Mouse (Mus musculus): ENCODE results near the gene Spn.

The Spn gene

DNA sequence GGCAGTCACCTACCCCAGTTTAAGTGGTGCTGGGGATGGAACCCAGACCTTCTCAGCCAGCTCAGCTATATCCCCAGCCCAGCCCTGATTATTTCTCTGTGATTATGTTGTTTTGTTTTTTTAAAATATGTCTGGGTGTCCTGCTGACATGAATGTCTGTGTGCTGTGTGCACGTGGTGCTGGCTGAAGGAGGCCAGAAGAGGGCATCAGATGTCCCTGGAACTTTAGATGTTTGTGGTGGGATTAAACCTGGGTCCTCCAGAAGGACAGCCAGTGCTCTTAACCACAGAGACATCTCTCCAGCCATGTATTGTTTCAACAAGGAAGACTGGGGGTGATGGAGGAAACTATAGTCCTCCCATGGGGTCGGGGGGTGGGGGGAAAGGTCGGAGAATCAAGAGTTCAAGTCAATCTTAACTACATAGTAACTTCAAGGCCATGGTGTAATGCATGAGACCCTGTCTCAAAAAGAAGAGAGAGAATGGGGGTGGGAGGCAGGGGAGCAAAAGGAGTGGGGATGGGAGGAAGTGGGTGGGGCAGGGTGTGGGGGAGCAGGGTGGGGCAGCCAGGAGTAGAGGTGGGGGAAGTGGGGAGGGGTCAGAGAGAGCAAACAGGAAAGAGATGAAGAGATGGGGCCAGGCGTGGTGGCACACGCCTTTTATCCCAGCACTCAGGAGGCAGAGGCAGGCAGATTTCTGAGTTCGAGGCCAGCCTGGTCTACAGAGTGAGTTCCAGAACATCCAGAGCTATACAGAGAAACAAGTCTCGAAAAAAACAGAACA lies 3.2 kb upstream of the Spn start:
- no peak for DNase-seq (ENCODE audit: extremely low spot score, low read depth, low spot score)

DNA sequence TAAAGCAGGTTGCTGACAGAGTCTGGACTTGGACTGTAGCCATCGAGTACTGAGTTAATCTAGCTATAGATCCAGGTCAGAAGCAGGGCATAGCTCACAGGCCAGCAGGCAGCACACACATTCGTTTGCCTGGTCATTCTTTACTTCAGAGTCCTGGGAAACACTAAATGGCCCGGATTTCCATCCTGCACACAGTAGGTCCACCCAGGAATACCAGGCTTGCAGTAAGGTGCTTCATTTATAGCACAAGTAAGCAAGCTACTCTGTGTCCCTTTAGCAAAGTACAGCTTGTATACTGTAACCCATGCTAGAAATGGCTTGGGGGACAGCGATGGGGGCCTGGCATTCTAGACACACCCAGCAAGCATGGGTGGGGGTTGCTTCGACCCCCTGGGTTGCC lies 1.9 kb upstream of the Spn start:
- no peak for DNase-seq (ENCODE audit: extremely low spot score, low read depth, low spot score)

DNA sequence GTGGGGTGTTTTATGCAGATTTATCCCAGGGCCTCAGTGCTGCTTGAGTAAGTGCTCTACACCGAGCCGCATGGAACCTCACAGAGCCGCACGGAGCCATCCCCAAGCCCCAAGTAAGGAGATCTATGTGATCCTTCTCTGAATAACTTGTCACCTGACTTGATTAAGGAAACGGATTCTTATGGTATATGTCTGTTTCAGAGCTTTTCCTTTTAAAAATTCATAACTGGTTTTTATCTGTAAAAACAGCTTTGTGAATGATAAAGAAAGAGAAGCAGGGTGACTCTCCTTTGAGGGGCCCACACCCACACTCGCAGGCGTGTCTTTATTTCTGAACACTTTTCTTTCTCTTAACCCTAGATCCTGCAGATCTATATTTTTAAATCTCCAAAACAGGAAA lies 1.5 kb upstream of the Spn start:
- DNase-seq (ENCODE audit: extremely low spot score, low read depth, low spot score), result no peak

DNA sequence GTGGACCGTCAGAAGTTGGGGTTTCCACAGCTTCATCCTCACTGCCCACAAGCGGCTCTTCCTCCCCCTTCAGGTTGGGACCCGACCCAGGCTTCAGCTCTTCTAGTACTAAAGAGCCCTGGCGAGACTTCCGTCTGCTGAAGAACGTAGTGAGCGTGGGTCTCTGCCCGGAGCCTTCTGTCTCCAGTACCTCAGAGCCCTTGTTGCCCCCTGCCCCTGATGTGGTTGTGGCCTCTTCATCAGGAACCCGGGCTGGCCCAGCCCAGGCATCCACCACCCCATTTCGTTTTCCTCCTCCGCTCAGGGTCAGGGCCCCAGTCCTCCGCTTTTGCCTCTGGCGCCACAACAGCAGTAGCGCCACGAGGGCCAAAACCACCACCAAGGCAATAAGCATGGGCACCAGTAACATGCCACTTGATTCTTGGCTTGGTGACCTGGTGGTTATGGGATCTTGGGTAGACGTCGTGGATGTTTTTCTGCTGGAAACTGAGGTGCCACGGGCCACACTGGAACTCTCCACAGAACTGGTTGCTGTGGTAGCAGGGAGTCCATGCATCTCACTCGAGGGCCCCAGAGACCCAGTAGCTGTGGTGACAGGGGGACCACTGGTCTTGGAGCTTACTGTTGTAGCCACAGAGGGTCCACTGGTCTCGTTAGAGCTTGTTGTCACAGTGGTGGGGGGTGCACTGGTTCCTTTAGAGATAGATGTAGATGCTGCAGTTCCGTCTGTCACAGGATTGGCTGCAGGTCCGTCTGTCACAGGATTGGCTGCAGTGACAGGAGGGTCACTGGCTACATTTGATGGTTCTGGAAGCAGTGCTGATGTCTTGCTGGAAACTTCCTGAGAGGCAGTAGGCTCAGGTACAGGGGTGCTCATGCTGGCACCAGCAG lies 1.2 kb downstream of the Spn start:
- no peak for DNase-seq (ENCODE audit: extremely low spot score, low read depth, low spot score)

DNA sequence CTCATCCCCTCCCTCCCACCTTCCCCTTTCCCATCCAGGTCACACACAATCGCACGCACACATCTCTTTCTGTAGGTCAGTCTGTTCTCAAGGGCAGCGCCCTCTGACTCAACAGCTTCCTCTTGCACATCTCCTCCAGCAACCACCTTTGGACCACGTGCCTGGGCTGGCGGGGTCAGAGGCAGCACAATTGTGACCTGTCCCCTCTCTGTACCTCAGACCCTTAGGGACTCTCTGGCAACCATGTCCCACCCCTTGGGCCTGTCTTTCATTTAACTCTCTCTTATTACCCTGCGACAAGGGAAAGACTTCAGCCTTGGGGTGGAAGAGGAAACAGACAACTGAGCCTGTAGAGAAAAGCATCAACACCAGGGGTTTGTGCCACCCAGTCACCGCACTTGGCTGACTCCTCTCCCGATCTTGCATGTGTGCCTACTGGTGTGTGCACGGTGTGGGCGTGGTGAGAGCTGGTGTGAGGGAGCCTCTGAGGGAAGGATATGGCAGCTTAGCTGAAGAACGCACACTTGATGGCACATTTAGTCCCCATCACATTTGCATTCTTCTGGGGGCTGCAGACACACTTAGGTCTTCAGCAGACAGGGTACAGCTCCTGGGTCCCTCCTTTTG lies 2.7 kb downstream of the Spn start:
- no peak for DNase-seq (ENCODE audit: extremely low spot score, low read depth, low spot score)

DNA sequence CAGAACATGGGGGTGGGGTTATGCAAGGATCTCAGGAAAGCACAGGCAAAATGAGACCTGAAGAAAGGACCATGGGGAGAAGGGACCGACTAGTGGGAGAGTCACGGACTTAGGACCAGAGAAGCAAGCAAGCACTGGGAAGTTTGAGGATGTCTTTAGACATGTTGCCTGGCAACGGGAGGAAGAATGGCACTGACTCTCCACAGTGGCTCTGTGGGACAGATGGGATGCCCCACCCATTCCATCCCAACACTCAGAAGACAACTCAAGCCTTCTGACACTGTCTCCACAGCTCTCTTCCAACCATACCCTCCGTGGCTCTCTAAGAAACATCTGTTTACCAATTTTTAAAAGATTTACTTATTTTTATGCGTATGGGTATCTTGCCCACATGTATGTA lies 4.5 kb downstream of the Spn start:
- no peak for DNase-seq (ENCODE audit: extremely low spot score, low read depth, low spot score)

DNA sequence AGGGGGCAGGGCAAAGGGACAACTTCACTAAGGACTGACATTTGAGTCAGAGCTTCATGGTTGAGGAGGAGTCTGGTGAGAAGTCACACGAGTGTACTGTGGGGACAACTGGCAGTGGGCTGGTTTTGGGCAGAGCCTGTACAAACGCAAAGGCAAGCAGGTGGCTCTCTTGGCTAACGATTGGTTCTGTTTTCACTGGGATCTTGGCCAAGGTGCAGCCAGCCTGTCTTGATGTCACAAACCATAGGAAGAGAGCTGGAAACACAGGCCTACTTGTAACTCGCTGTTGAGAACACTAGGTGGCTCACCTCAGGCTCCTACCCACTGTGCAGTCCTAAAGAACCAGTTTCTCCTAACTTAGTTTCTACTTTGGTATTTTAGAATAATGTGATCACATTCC lies 8.0 kb downstream of the Spn start:
- no peak for DNase-seq (ENCODE audit: extremely low spot score, low read depth, low spot score)

DNA sequence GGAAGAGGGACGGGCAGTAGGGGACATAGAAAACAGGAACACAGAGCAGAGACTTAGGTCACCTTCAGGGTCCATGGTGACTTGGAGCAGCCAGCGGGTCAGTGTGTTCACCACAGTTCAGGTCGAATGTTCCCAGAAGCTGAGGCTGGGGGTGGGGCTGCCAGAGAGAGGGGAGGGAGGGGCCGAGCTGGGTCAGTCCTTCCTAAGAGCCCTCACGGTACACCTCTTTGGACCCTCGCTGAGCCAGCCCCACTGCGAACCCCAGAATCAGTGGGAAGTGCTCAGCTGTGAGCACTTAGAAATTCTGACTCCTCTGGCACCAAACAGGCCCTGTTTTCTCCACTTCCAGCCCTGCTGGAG lies 15.7 kb downstream of the Spn start, which contains the start of gene Qprt:
Gene Qprt (minus strand): TSS at position 316 of the 360 bp plus-strand sequence.
- no peak for DNase-seq (ENCODE audit: extremely low spot score, low read depth, low spot score)

DNA sequence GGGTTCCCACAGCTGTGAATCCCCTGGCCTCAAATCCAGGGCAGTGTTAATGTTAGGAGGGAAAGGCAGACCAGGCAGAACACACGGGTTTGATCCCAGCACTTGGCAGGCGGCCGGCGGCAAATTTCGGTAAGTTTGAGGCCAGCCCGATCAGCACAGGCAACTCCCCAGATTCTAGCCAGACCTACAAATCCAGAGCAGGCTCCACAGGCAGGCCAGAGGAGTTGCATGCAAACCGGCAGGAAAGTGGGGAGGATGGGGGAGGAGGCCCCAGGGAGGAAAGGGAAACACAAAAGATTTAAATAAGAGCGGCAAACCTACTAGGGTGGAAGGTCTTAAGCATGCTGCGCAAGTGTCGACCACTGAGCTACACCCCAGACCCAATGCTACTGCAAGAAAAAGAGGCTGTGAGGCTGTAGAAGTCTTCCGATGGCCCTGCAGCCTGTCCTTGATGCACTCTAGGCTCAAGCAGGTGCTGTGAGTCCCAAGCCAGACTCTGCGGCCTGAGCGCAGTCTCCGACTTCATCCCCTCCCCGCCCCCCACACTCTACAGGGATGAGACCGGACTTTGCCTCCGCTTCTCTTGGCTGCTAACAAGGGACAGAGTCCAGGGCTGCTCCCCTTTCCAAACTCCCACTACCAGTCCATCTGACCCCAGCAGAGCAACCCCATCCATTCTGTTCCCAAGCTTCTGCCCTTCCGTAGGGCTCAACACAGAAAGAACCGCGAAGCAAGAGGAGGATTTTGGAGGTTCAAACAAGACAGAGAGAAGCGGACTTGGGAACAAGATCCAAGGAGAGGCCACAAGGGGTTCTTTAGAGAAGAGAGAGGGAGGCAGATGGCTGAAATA lies 16.3 kb downstream of the Spn start:
- DNase-seq (ENCODE audit: extremely low spot score, low read depth, low spot score), result no peak

DNA sequence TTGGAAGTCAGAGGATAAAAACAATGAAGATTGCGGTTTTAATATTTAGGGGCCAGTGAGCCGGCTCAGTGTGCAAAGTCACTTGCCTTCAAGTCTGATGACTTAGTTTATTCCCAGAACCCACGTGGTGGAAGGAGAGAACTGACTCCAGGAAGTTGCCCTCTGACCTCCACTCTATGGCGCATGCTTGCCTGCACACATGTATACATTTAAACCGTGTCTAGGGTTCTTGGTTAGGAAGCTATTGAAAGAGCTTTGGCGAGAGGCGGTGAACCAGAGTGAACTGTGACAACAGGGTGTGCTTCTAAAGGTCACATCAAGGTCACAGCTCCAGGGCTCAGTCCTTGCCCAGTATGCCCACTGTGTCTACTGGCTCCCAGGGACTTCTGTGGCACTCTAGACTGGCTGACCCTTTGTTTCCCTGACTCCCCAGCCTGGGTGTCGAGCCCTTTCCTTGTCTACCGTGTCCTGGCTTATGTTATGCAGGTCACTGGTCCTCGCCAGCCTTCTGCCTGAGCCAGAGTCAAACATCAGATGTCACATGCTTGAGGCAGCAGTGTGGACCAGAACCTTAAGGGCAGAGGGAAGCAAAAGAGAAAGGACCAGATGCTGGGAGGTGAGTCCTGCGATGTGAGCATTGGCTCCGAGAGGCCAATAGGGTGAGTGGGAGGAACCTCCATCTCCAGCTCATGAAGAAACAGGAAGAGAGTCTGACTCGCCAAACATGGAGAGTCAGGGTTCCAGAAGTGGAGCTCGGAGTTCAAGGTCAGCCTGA lies 18.8 kb downstream of the Spn start:
- no peak for DNase-seq (ENCODE audit: extremely low spot score, low read depth, low spot score)

DNA sequence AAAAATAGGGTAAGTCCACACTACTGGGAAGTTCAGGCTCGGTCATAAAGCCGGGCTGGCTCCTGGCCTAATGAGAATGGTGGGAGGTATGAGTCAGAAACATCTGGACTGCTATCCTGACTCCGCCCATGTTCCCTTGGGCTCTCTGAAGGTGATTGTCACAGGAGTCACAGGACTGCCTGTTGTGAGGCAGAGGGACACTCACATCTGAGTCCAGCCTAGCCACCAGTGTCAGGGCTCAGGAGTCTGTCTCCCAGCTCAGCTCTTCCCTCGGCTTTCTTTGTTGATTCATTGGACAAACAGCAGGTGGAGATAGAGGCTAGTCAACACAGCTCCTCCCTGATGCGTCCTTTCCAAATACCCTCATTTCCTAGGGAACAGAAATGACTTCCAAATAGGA lies 19.7 kb downstream of the Spn start:
- DNase-seq (ENCODE audit: extremely low spot score, low read depth, low spot score), result no peak

DNA sequence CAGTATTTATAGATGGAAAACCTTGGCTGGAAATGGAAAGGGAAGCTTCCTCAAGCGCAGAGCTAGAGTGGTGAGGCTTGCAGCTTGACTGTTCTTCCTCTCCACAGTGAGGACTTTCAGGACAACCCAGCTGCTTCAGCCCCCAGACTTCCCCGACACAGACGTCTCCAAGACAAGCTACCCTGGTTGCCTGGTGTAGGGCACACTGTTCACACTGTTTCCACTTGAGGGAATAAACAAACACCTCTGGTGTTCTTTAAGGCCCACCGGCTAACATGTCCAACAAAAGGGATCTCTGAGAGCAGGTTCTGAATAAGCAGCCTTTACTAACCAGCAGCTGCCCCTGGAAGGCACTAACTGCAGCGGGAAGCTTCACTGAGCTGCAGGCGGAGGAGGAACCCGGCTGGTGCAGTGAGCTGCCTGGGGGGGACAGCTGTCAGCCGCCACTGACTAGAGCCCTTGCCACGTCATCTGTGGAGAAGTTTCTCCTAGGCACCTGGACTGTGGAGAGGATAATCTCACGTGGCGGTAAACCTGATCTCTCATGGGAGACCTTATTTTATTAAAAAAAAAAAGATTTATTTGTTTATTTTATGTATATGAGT lies 21.2 kb downstream of the Spn start:
- no peak for DNase-seq (ENCODE audit: extremely low spot score, low read depth, low spot score)

DNA sequence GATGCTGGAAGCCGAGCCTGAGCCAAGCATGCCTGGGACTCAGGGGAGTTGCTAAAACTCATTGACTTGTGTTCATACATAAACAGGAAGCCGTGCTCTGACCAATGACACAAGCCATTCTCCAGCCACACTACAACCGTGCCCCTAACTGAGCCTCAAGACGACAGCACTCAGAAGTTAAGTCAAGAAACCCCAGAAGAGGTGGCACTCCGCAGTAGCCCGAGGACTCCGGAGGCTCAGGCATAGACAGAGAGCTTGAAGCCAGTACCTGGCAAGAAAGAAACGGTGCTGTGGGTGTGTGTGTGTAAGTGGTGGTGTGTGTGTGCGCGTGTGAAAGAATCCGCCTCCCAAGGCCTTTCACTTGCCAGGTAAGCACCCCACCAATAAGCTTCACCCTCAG lies 22.7 kb downstream of the Spn start:
- no peak for DNase-seq (ENCODE audit: extremely low spot score, low read depth, low spot score)

DNA sequence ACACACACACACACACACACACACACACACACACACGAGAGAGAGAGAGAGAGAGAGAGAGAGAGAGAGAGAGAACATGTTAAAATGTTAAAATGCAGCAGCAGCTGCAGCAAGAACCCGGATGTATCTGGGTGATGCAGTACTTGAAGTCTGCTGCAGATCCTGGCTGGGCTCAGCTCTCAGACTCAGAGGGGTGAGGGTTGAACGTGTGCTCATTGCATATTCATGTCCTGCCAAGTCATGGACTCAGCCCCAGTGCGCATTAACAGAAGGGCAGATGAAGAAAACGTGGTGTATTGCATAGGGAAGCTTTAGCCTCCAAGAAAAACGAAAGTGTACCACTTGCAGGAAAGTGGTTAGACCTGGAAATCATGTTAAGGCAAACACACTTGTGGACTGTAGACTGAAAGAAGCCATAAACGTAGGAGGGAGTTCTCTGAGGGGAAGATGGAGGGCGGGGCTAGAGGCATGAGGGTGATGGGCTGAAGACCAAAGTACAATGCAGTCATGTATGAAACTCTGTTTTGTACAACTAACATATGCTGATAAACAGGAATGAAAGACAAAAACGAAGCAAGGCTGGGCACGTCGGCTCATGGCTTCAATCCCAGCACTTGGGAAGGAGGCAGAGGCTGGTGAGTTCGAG lies 23.9 kb downstream of the Spn start:
- no peak for DNase-seq (ENCODE audit: extremely low spot score, low read depth, low spot score)

DNA sequence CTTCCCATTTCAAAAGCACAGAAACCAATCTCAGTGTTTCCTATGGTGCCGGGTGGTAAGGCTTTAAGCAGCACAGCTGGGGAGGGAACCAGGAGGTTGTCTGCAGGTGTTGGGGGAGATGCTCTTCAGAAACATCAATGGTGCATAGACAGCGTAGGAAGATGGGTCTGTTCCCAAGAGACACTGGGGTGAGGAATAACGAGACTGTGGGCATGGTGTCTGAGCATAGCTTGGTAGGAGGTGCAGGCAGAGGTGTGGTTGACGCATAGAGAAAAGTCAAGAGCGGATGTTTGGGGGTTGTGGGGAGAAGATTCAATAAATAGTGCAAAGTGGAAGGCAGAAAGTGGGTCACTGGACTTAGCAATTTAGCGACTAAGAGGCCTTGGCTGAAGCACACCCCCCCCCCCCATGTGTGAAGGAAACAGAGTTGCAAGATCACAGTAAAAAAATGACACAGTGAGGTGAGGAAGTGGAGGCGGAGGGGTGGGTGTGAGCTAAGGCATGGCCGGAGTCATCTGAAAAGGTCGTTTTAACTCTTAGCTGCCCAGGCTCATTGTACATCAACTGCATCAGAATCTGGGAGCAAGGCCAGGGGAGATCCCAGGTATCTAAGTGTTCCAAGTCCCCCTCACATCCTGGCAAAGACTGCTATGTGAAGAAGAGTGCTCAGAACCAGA lies 24.6 kb downstream of the Spn start:
- no peak for DNase-seq (ENCODE audit: extremely low spot score, low read depth, low spot score)

DNA sequence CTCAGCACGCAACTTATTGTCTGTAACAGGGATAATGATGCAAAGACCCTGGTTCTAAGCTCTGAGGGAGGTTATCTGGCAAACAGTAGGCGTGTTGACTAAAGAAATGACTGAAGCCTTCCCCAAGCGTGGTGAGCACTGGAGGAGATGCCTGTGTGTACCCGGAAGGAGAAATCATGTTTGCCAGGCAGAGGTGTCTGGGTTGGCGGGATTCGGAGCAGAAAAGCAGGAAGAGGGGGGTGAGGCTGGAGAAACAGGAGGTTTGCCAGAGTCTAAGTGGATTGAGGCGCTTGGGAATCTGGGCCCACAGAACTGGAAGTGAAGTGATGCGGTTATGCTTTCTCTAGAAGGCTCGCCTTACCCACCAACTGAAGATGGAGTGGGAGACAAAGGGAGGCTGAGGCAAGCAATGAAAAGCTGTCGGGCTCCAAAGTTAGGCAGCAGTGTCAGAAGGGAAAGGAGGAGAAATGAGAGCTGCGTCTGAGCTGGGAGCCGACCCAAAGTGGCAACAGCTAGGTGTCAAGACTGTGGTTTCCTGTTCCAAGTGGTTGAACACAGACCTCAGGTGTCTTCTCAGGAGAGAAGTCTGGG lies 25.3 kb downstream of the Spn start:
- no peak for DNase-seq (ENCODE audit: extremely low spot score, low read depth, low spot score)

DNA sequence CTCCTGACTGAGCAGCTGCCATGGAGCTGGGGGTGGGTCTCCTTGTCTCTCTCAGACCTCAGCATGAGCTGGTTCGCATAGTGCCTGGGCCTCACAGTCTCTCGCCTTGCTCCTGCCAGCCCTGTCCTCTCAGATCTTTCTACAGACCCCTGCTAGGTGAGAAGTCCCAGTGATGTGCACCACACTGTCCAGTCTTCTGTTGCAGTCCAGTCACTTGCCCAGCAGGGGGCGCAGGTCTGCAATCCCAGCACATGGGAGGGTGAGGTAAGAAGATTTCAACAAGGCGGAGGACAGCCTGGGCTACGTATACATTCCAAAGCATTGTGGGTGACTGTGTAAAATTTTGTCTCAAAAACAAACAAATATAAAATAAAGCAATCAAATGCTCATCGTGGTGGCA lies 26.2 kb downstream of the Spn start:
- DNase-seq (ENCODE audit: extremely low spot score, low read depth, low spot score), result no peak

DNA sequence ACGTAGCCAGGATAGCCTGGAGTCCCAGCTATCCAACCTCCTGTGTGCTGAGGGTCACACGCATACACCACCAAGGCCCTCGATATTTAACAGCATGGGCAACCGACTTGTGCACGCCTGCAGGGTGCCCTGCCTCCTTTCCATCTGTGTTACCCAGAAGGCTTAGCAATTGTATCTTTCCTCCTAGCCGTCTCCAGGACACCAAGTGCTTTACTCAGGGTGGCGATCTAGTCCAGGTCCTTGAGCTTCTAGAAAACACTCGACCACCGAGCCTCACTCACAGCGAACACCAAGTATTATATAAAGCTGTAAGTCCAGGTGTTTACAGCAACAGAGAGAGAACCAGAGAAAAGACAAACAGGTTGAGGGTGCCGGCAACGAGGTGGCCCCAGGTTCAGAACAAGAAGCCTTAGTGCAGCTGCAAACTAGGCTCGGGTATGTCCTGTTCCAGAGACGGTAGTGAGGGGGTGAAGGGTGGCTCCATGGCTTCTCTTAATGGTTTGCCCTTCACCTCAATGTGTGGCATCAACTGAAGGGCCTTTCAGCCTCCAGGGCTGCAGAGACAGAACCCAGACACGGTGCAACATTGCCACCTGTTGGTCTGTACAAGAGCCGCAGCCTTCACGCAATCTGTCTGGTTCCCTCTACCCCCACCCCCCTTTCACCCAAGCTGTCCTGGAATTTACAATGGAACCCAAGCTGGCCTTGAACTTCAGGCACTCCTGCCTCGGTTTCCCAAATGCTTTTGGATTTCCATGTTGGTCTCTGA lies 27.2 kb downstream of the Spn start:
- DNase-seq (ENCODE audit: extremely low spot score, low read depth, low spot score), result peak; percentile 64
